Mouse (Mus musculus) small intestine, adult 2 months (tissue): ENCODE measurements at regions not wholly inside any gene's neighbourhood (a gene's known extent, or its start where the extent isn't known, plus 50 kb on each side); places are given as distances from the start of the nearest gene placed in this dataset.

Source experiments
- CTCF ChIP-seq: fragments of 200-500 bp; IDR thresholded peaks from 2 replicates; pipeline ENCODE4 v1.5.1; 2012; ENCODE audit warnings: low read depth, mild to moderate bottlenecking, control low read depth, inconsistent platforms, low read length, moderate library complexity, mixed read lengths; ENCODE audit not compliant: insufficient replicate concordance, insufficient read length; ENCODE audit errors: extremely low read depth
- POLR2A ChIP-seq: fragments of 200-500 bp; IDR thresholded peaks from 2 replicates; pipeline ENCODE4 v1.6.1; 2012; ENCODE audit warnings: low read depth, mild to moderate bottlenecking, control low read depth, inconsistent platforms, low read length, moderate library complexity

DNA sequence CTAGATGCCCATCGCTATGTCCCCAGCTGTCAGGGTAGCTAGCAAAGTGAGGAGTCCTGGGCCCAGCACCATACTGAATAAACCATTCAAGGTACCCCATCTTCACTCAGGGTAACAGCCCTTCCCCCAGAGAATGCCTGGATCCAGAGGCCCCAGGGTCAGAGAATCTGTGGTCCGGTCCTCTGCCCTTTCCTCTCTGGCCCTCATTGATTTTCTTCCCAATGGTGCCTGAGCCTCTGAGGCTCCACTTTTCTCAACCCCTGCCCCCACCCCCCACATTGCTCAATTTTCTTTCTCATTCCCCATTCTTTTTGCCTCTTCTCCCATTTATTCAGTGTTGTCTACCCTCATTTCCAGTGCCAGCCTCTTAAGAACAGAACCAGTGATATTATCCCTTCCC, 114.5 kb downstream of the Vegfa start:
- TF ChIP-seq CTCF: no peak
- TF ChIP-seq POLR2A: no peak
